ENCODE assay signal across 16 mouse cellular contexts in genomic region chr13:23410632-23411031, GRCm38 (mm10). TPM values are rescaled to one million over a fixed set of nuclear protein-coding genes. Genes with fewer than 3 reads are reported as not detected.
"Had no signal": no experiment of that assay in that cellular context is flagged by ENCODE, and none has a peak within 500 bp of the region (broad histone marks: within the 10 kb centered on the region; RNA-seq: fewer than 3 reads in every experiment).

No protein-coding gene starts in this region.

- H3K36me3 ChIP-seq: intestine, embryonic 15.5 days; limb, embryonic 10.5 days; liver, embryonic 15.5 days; midbrain, embryonic 12.5 days had no signal

- H3K27ac ChIP-seq: intestine, embryonic 15.5 days; left cerebral cortex, adult 2 months; limb, embryonic 10.5 days; liver, embryonic 15.5 days; midbrain, embryonic 12.5 days; stomach, postnatal 0 days had no signal

- H3K4me2 ChIP-seq: midbrain, embryonic 12.5 days had no signal

- ATAC-seq: lung, postnatal 0 days; midbrain, embryonic 16.5 days had no signal

- H3K4me3 ChIP-seq: intestine, embryonic 15.5 days; left cerebral cortex, adult 2 months; midbrain, embryonic 12.5 days had no signal

- DNase-seq: kidney, adult 2 months; lung, adult 2 months; lung, postnatal 36 days; thymus, postnatal 14 days had no signal

- H3K9me3 ChIP-seq: intestine, embryonic 15.5 days; limb, embryonic 10.5 days; liver, embryonic 15.5 days; midbrain, embryonic 12.5 days had no signal

- H3K4me1 ChIP-seq: intestine, embryonic 15.5 days had no signal

- H3K9ac ChIP-seq: intestine, embryonic 15.5 days; liver, embryonic 15.5 days; midbrain, embryonic 12.5 days had no signal

RNA-seq across cellular contexts. Expression of gene Btn1a1, which starts 55.1 kb away (rescaled TPM):
- total RNA-seq: layer of hippocampus, adult 8-10 months; layer of hippocampus, postnatal 25 days; left cerebral cortex, adult 2 months; left cerebral cortex, postnatal 14 days; megakaryocyte progenitor cell, adult 5-6 weeks had no signal
- polyA plus RNA-seq: kidney, adult 2 months; lung, adult 2 months; midbrain, embryonic 12.5 days; stomach, postnatal 0 days had no signal
